Mouse (Mus musculus) lung, embryonic 14.5 days (tissue): ENCODE measurements around the gene Ifnlr1. TPM values are rescaled to one million over a fixed set of nuclear protein-coding genes. Genes with fewer than 3 reads are reported as not detected.

ENCODE experiments used
- ATAC-seq: fragments of 200-750 bp; cut with Nextera tagmentation; 2 replicates; pipeline ENCODE4 v1.8.0; 2017; ENCODE audit warnings: mild to moderate bottlenecking, moderate TSS enrichment, moderate library complexity; ENCODE audit not compliant: insufficient read depth
- DNase-seq: peaks from one replicate; pipeline ENCODE4 v3.0.0-alpha.2; 2015
- H3K27ac ChIP-seq: fragments of 300-500 bp; sonication (generic); 2 replicates; pipeline ENCODE4 v1.5.1; 2014; ENCODE audit warnings: low read depth, mild to moderate bottlenecking, moderate library complexity
- H3K27me3 ChIP-seq: fragments of 300-500 bp; sonication (generic); 2 replicates; pipeline ENCODE4 v1.6.1; 2014; ENCODE audit warnings: low read length, control low read depth; ENCODE audit not compliant: insufficient read depth
- H3K36me3 ChIP-seq: fragments of 300-500 bp; sonication (generic); 2 replicates; pipeline ENCODE4 v1.6.1; 2014; ENCODE audit warnings: control low read depth; ENCODE audit not compliant: insufficient read depth
- H3K4me1 ChIP-seq: fragments of 300-500 bp; sonication (generic); 2 replicates; pipeline ENCODE4 v1.6.1; 2014; ENCODE audit warnings: antibody characterized with exemption, control low read depth; ENCODE audit not compliant: insufficient read depth
- H3K4me2 ChIP-seq: fragments of 300-500 bp; sonication (generic); 2 replicates; pipeline ENCODE4 v1.6.1; 2014; ENCODE audit warnings: mild to moderate bottlenecking
- H3K4me3 ChIP-seq: fragments of 300-500 bp; sonication (generic); 2 replicates; pipeline ENCODE4 v1.5.1; 2014; ENCODE audit warnings: low read depth, low read length
- H3K9ac ChIP-seq: fragments of 300-500 bp; sonication (generic); 2 replicates; pipeline ENCODE4 v1.6.1; 2014
- H3K9me3 ChIP-seq: fragments of 300-500 bp; sonication (generic); 2 replicates; pipeline ENCODE4 v1.6.1; 2016; ENCODE audit warnings: low read depth, low read length, control low read depth
- CTCF ChIP-seq: IDR thresholded peaks from 2 replicates; pipeline ENCODE4 v1.5.1; 2016; ENCODE audit warnings: antibody characterized with exemption, low read depth
- WGBS: fragments of 180-500 bp; shearing (Covaris S2); extraction: QIAGEN DNeasy Blood & Tissue Kit; methylation state at CpG from one replicate; pipeline ENCODE4 v1.1.7; 2014; 5-methylcytosine and 5-hydroxymethylcytosine counted together
- polyA plus RNA-seq: library from polyadenylated mRNA; unstranded; fragments of >200 nt; fragmentation: Nextera tagmentation; extraction: Ambion mirVana; gene quantifications from 2 replicates; pipeline ENCODE4 v1.2.1, GENCODE M21; 2014

Gene Ifnlr1
- polyA plus RNA-seq, 1 experiment from 2014 or later: 1.6 TPM

DNA sequence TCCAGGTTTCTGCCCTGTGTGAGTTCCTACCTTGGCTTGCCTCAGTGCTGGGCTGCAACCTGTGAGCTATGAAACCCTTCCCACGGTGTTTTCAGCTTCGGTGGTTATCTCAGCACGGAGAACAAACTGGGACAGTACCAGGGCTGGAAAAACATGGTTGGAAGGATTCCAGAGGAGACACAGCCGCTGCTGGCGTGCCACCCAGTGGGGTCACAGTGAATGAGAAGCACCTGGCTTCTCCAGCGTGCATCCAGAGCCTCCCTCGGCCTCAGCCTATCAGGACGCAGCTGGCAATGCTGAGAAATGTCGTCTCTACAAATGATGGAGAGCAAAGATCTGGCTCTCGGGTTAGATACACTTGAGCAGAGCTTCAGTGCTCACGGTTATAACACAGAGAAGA lies 40.3 kb downstream of the Ifnlr1 start:
- Histone ChIP-seq H3K9ac (no peak overlapping the region), H3K4me2 (no peak overlapping the region), H3K36me3 (no peaks in the 10 kb centered on the region), H3K4me1 (peaks cover 5% of the 10 kb centered on the region; the same call in 1 of the 2 replicates), H3K27me3 (no peaks in the 10 kb centered on the region), H3K4me3 (no peak overlapping the region), H3K9me3 (peaks cover 4% of the 10 kb centered on the region; the same call in 1 of the 2 replicates), H3K27ac (no peak overlapping the region)
- no peak for TF ChIP-seq CTCF
- WGBS: 46% methylated on average over 11 of the region's 11 CpGs
- ATAC-seq (no peak), DNase-seq (no peak)

DNA sequence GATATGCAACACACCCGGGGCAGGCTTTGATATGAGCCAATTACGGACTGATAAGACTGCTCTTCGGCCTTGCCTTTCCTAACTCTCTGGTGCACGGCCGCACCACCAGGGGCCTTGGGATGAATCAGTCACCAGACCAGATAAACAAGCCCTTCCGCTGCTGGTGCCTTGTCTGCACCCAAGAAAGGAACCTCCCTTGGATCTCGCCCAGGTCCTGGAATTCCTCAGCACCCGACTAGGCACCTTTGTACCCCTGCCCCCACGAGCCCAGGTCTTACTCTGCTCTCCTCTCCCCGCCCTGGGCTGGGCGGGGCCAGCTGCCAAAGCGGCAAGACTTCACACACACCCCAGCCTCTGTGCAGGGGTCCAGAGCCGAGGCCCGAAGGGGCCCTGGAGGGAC lies 41.7 kb downstream of the Ifnlr1 start, which contains the start of gene Il22ra1:
Gene Il22ra1, plus strand, starts transcription at position 356 of the 400 bp plus-strand sequence.
- Histone ChIP-seq H3K4me2 (peak within 1 kb of the TSS; percentile 50), H3K4me1 (peaks cover 5% of the 10 kb centered on the region; the same call in 1 of the 2 replicates), H3K9me3 (peaks cover 1% of the 10 kb centered on the region; the same call in 1 of the 2 replicates), H3K27me3 (no peaks in the 10 kb centered on the region), H3K27ac (no peak within 1 kb of the TSS), H3K4me3 (peak within 1 kb of the TSS; percentile 10; the same call in 1 of the 2 replicates), H3K9ac (no peak within 1 kb of the TSS), H3K36me3 (no peaks in the 10 kb centered on the region)
- 0 out of 2 replicates have a peak, but pooled peaks have one; percentile 24 for ATAC-seq
- WGBS: 9% methylated on average over 14 of the region's 14 CpGs
- peak; percentile 13 for TF ChIP-seq CTCF
- peak; percentile 26 for DNase-seq

DNA sequence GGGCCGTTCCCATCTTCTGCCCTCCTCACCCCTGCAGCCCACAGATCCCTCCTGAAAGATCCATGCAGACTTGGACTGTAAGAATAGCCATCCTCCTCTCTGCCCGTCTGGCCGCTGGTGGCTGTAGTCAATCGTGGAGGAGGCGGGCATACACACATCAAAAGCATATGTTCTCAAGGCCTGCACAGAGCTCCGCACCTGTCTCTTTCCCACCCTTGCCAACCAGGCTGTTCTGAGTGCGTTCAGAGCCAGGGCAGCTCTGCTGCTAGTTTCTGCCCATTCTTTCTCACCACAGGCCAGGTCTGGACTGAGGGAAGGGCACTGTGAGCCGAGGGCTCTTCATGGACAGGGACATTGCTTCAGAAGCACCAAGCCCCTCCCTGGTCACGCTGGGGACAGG lies 44.1 kb downstream of the Ifnlr1 start:
- H3K4me2 ChIP-seq: no peak overlapping the region
- DNase-seq (no peak), ATAC-seq (no peak)
- no peak overlapping the region for H3K27ac ChIP-seq
- no peak for TF ChIP-seq CTCF
- no peaks in the 10 kb centered on the region for H3K27me3 ChIP-seq
- no peak overlapping the region for H3K9ac ChIP-seq
- H3K36me3 ChIP-seq: no peaks in the 10 kb centered on the region
- H3K4me1 ChIP-seq: peaks cover 5% of the 10 kb centered on the region; the same call in 1 of the 2 replicates
- no peak overlapping the region for H3K4me3 ChIP-seq
- 74% methylated on average over 9 of the region's 9 CpGs for WGBS
- H3K9me3 ChIP-seq: no peaks in the 10 kb centered on the region; the same call in 1 of the 2 replicates

DNA sequence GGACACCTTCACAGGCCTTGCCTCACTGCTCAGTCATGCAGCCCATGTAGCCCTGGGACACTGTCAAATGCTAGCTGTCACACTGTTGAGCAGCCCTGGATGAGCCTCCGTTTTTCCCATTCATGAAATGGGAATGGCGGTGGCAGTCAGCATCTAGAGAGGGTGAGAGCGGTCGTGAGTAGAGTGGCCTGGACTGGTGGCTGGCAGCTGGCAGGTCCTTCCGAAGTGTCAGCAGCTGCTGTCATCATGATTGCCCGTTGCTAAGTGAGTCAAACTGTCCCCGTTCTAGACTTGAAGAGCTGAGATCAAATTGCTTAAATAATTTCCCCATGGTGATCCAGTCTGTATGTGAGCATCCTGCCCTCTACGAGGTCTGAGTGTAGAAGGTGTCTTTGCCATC lies 44.9 kb downstream of the Ifnlr1 start:
- Histone ChIP-seq H3K36me3 (no peaks in the 10 kb centered on the region), H3K4me2 (no peak overlapping the region), H3K4me3 (no peak overlapping the region), H3K27me3 (no peaks in the 10 kb centered on the region), H3K27ac (no peak overlapping the region), H3K9me3 (no peaks in the 10 kb centered on the region; the same call in 1 of the 2 replicates), H3K4me1 (peaks cover 5% of the 10 kb centered on the region; the same call in 1 of the 2 replicates), H3K9ac (no peak overlapping the region)
- no peak for ATAC-seq
- no peak for DNase-seq
- TF ChIP-seq CTCF: no peak
- 58% methylated on average over 8 of the region's 8 CpGs for WGBS

DNA sequence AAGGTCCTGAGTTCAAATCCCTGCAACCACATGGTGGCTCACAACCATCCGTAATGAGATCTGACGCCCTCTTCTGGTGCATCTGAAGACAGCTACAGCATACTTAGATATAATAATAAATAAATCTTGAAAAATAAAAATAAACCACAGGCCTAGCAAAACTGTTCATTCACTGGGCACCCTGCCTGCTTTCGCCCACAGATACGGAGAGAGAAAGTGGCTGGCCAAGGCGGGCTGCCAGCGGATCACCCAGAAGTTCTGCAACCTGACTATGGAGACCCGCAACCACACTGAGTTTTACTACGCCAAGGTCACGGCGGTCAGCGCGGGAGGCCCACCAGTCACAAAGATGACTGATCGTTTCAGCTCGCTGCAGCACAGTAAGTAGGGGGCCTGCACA lies 47.8 kb downstream of the Ifnlr1 start:
- WGBS: 90% methylated on average over 14 of the region's 14 CpGs

DNA sequence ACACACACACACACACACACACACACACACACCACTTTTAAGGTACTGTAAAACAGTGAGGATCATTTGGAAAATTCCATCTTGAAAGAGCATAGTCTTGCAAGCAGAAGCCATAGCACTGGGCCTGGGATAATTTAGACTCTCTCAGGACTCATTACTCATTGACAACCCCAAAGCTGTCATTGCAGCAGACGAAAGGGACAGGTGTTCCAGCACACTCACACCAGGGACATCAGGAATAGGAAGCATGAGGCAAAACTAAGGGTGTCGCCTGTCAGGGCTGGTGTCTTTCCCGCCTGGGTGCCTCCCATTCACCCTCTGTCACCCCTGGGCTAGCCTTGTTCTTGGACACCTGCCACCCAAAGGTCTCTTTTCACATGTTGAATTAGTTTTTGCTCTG lies 50.8 kb downstream of the Ifnlr1 start:
- Histone ChIP-seq H3K4me1 (no peaks in the 10 kb centered on the region), H3K4me2 (no peak overlapping the region), H3K9me3 (no peaks in the 10 kb centered on the region; the same call in 1 of the 2 replicates), H3K4me3 (no peak overlapping the region), H3K27ac (no peak overlapping the region), H3K36me3 (no peaks in the 10 kb centered on the region), H3K9ac (no peak overlapping the region), H3K27me3 (no peaks in the 10 kb centered on the region)
- no peak for TF ChIP-seq CTCF
- ATAC-seq (no peak), DNase-seq (no peak)
- WGBS: 63% methylated on average over 3 of the region's 3 CpGs

More for the DNA sequence above, 47.8 kb downstream of the Ifnlr1 start:
- H3K4me1 ChIP-seq: no peaks in the 10 kb centered on the region
- H3K4me2 ChIP-seq: no peak overlapping the region
- H3K27ac ChIP-seq: no peak overlapping the region
- H3K27me3 ChIP-seq: no peaks in the 10 kb centered on the region
- H3K9ac ChIP-seq: no peak overlapping the region
- TF ChIP-seq CTCF: no peak
- no peaks in the 10 kb centered on the region for H3K36me3 ChIP-seq
- DNase-seq: no peak
- H3K9me3 ChIP-seq: no peaks in the 10 kb centered on the region; the same call in 1 of the 2 replicates
- H3K4me3 ChIP-seq: no peak overlapping the region
- ATAC-seq: no peak

DNA sequence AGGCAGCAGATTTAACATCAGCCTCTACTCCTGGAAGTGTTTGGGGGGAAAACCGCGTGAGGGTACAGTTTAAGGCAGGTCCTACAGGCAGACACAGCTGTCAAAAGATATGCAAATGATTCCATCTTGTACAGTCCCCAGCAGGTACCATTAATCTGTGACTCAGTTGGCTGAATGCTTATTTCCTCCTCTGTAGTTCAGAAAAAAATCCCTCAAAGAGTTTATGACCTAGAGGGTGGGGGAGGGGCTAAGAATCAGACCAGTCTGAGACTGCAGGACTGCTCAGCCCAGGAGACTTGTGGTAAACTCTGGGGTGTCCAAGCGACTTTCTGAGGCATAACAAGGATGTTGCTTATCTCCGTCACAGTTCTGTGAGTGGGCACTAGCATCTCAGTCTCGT lies 52.1 kb downstream of the Ifnlr1 start:
- Histone ChIP-seq H3K9me3 (no peaks in the 10 kb centered on the region; the same call in 1 of the 2 replicates), H3K27ac (no peak overlapping the region), H3K36me3 (no peaks in the 10 kb centered on the region), H3K4me1 (no peaks in the 10 kb centered on the region; the same call in 1 of the 2 replicates), H3K4me2 (no peak overlapping the region), H3K4me3 (no peak overlapping the region), H3K9ac (no peak overlapping the region), H3K27me3 (no peaks in the 10 kb centered on the region)
- 42% methylated on average over 5 of the region's 5 CpGs for whole genome bisulfite sequencing
- DNase-seq (no peak), ATAC-seq (no peak)
- TF ChIP-seq CTCF: no peak

DNA sequence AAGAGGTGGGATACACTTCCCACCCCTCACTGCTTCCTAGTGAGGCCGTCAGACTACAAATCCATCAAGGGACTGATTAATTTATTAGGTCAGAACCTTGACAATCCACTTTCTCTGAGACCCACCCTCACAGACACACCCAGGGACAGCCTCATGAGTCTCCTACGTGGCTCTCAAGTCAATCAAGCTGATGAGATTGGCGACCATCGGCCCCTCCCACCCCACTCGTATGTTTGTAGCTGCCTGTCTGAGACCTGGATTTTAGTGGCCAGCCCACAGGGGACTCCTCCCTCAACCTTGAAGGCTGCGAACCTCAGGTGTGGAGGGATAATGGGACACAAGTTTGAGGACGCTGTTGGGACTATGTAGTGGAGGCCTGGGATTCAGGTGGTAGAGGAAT lies 53.1 kb downstream of the Ifnlr1 start:
- no peak overlapping the region for H3K4me2 ChIP-seq
- no peak overlapping the region for H3K9ac ChIP-seq
- no peak overlapping the region for H3K27ac ChIP-seq
- H3K27me3 ChIP-seq: no peaks in the 10 kb centered on the region
- WGBS: 55% methylated on average over 7 of the region's 7 CpGs
- H3K4me1 ChIP-seq: peaks cover 5% of the 10 kb centered on the region; the same call in 1 of the 2 replicates
- DNase-seq: no peak
- H3K9me3 ChIP-seq: no peaks in the 10 kb centered on the region; the same call in 1 of the 2 replicates
- TF ChIP-seq CTCF: no peak
- no peaks in the 10 kb centered on the region for H3K36me3 ChIP-seq
- no peak overlapping the region for H3K4me3 ChIP-seq
- no peak for ATAC-seq
